In genomic region chr2:32965511-32966183, GRCm38 (mm10) we compare ENCODE assay signal across 9 mouse cellular contexts. TPM values are rescaled to one million over a fixed set of nuclear protein-coding genes. Genes with fewer than 3 reads are reported as not detected.
A peak's percentile ranks its signal among the peaks of the same experiment; 100 is the strongest.
DNase-seq lines count a peak whose midpoint lies in the region; ATAC-seq and TF ChIP-seq lines count a peak whose summit lies in the region.
"Had no signal": no experiment of that assay in that cellular context is flagged by ENCODE, and none has a peak within 500 bp of the region (broad histone marks: within the 10 kb centered on the region; RNA-seq: fewer than 3 reads in every experiment).

No protein-coding gene starts in this region.

- H3K4me3 ChIP-seq in hindbrain, embryonic 11.5 days (ENCODE audit: low read depth, low read length): no peak overlapping the region
- no peak overlapping the region for H3K4me3 ChIP-seq in hindbrain, embryonic 13.5 days
- H3K4me3 ChIP-seq in hindbrain, embryonic 12.5 days: no peak overlapping the region
- no peak overlapping the region for H3K4me3 ChIP-seq in midbrain, postnatal 0 days (ENCODE audit: low read depth, low read length)

- 0 out of 2 replicates have a peak overlapping the region, but pooled peaks have one; percentile 76 for H3K4me2 ChIP-seq in hindbrain, embryonic 11.5 days (replicated peaks; ENCODE audit: low read depth, low read length)
- H3K4me2 ChIP-seq in hindbrain, embryonic 13.5 days: no peak overlapping the region
- peak overlapping the region; percentile 91; the same call in 1 of the 2 replicates for H3K4me2 ChIP-seq in hindbrain, embryonic 12.5 days (replicated peaks)
- H3K4me2 ChIP-seq in midbrain, postnatal 0 days (ENCODE audit: low read depth, low read length, poor library complexity, severe bottlenecking): peak overlapping the region; percentile 87; the same call in 1 of the 2 replicates

- H3K4me1 ChIP-seq in hindbrain, embryonic 11.5 days (replicated peaks; ENCODE audit: control insufficient read depth, insufficient read depth, low read length): peaks cover 10% of the 10 kb centered on the region; the same call in 1 of the 2 replicates
- H3K4me1 ChIP-seq in hindbrain, embryonic 13.5 days (replicated peaks): peaks cover 58% of the 10 kb centered on the region
- H3K4me1 ChIP-seq in hindbrain, embryonic 12.5 days: peaks cover 38% of the 10 kb centered on the region
- H3K4me1 ChIP-seq in midbrain, postnatal 0 days (ENCODE audit: insufficient read depth, low read length): 0 out of 2 replicates have a peak, but pooled peaks cover 7% of the 10 kb centered on the region

- no peak for DNase-seq in hindbrain, embryonic 11.5 days (ENCODE audit: low spot score)
- DNase-seq in MN1 (ENCODE audit: low spot score): peak; percentile 39
- no peak for DNase-seq in midbrain, postnatal 0 days (ENCODE audit: low spot score)
- no peak for DNase-seq in right cerebral cortex, adult 2 months (ENCODE audit: low spot score in 2 of 2)
- DNase-seq in adrenal gland, postnatal 25 days: no peak
- DNase-seq in ovary, postnatal 10 days (ENCODE audit: low spot score): no peak
- DNase-seq: lung, adult 18-20 months had no signal

- no peak for TF ChIP-seq CTCF in midbrain, postnatal 0 days (IDR thresholded peaks at IDR 0.05)

- H3K27ac ChIP-seq in hindbrain, embryonic 11.5 days (ENCODE audit: low read depth, low read length): no peak overlapping the region
- no peak overlapping the region for H3K27ac ChIP-seq in hindbrain, embryonic 13.5 days
- H3K27ac ChIP-seq in hindbrain, embryonic 12.5 days: no peak overlapping the region
- no peak overlapping the region for H3K27ac ChIP-seq in midbrain, postnatal 0 days (ENCODE audit: low read depth, low read length)

- 0 out of 2 replicates have a peak, but pooled peaks cover 2% of the 10 kb centered on the region for H3K36me3 ChIP-seq in hindbrain, embryonic 11.5 days (ENCODE audit: control insufficient read depth, insufficient read depth, low read length)
- peaks cover 22% of the 10 kb centered on the region for H3K36me3 ChIP-seq in hindbrain, embryonic 13.5 days
- H3K36me3 ChIP-seq in hindbrain, embryonic 12.5 days: peaks cover 20% of the 10 kb centered on the region
- H3K36me3 ChIP-seq in midbrain, postnatal 0 days (ENCODE audit: insufficient read depth, low read length): peaks cover 8% of the 10 kb centered on the region; the same call in 1 of the 2 replicates

- no peak overlapping the region for H3K9ac ChIP-seq in hindbrain, embryonic 11.5 days (ENCODE audit: low read depth, low read length)
- H3K9ac ChIP-seq in hindbrain, embryonic 13.5 days: no peak overlapping the region
- no peak overlapping the region for H3K9ac ChIP-seq in hindbrain, embryonic 12.5 days
- H3K9ac ChIP-seq in midbrain, postnatal 0 days (replicated peaks; ENCODE audit: low read length, poor library complexity, severe bottlenecking): no peak overlapping the region

- 16% methylated on average over 7 of the region's 7 CpGs for WGBS in hindbrain, embryonic 11.5 days
- 19% methylated on average over 7 of the region's 7 CpGs for whole genome bisulfite sequencing in hindbrain, embryonic 13.5 days
- 15% methylated on average over 7 of the region's 7 CpGs for WGBS in hindbrain, embryonic 12.5 days
- WGBS in midbrain, postnatal 0 days: 14% methylated on average over 7 of the region's 7 CpGs

- no peaks in the 10 kb centered on the region for H3K9me3 ChIP-seq in hindbrain, embryonic 11.5 days (ENCODE audit: control insufficient read depth, low read length)
- H3K9me3 ChIP-seq in hindbrain, embryonic 13.5 days: no peaks in the 10 kb centered on the region
- H3K9me3 ChIP-seq in hindbrain, embryonic 12.5 days (replicated peaks): no peaks in the 10 kb centered on the region
- no peaks in the 10 kb centered on the region for H3K9me3 ChIP-seq in midbrain, postnatal 0 days (ENCODE audit: low read length)

- ATAC-seq in hindbrain, embryonic 11.5 days (ENCODE audit: low FRiP score): no peak
- no peak for ATAC-seq in hindbrain, embryonic 13.5 days (ENCODE audit: low FRiP score)
- no peak for ATAC-seq in hindbrain, embryonic 12.5 days (ENCODE audit: low FRiP score)
- no peak for ATAC-seq in midbrain, postnatal 0 days (ENCODE audit: low FRiP score)

- no peaks in the 10 kb centered on the region for H3K27me3 ChIP-seq in hindbrain, embryonic 11.5 days (ENCODE audit: control insufficient read depth, insufficient read depth, low read length)
- no peaks in the 10 kb centered on the region for H3K27me3 ChIP-seq in hindbrain, embryonic 13.5 days
- H3K27me3 ChIP-seq in hindbrain, embryonic 12.5 days: no peaks in the 10 kb centered on the region
- no peaks in the 10 kb centered on the region for H3K27me3 ChIP-seq in midbrain, postnatal 0 days (ENCODE audit: insufficient read depth, low read length)

RNA-seq across cellular contexts. Expression of gene Lrsam1, which starts 4.2 kb away (rescaled TPM):
- polyA plus RNA-seq in hindbrain, embryonic 11.5 days (2014; fragmentation: Nextera tagmentation; extraction: Ambion mirVana): 8.0 and 8.7 TPM in 2 replicates
- 19.6 and 26.0 TPM in 2 replicates for polyA plus RNA-seq in hindbrain, embryonic 13.5 days (2015; fragmentation: Nextera tagmentation; extraction: Ambion mirVana)
- polyA plus RNA-seq in hindbrain, embryonic 12.5 days (2016; fragmentation: Nextera tagmentation; extraction: Ambion mirVana): 19.0 and 22.0 TPM in 2 replicates
- 31.4 and 37.3 TPM in 2 replicates for total RNA-seq in midbrain, postnatal 0 days (2014; rRNA removed)
- 25.3 and 26.2 TPM in 2 replicates for polyA plus RNA-seq in midbrain, postnatal 0 days (2015; fragmentation: Nextera tagmentation; extraction: Ambion mirVana)
- 17.4 and 28.7 TPM in 2 replicates for total RNA-seq in adrenal gland, postnatal 25 days (2021)

RNA-seq across cellular contexts. Expression of gene Rpl12, which starts 4.3 kb away (rescaled TPM):
- 129 and 134 TPM in 2 replicates for polyA plus RNA-seq in hindbrain, embryonic 11.5 days (2014; fragmentation: Nextera tagmentation; extraction: Ambion mirVana)
- 92.0 and 108 TPM in 2 replicates for polyA plus RNA-seq in hindbrain, embryonic 13.5 days (2015; fragmentation: Nextera tagmentation; extraction: Ambion mirVana)
- polyA plus RNA-seq in hindbrain, embryonic 12.5 days (2016; fragmentation: Nextera tagmentation; extraction: Ambion mirVana): 101 and 114 TPM in 2 replicates
- 173 and 196 TPM in 2 replicates for total RNA-seq in midbrain, postnatal 0 days (2014; rRNA removed)
- 102 and 107 TPM in 2 replicates for polyA plus RNA-seq in midbrain, postnatal 0 days (2015; fragmentation: Nextera tagmentation; extraction: Ambion mirVana)
- total RNA-seq in adrenal gland, postnatal 25 days (2021): 133 and 250 TPM in 2 replicates

RNA-seq across cellular contexts. Expression of gene Slc2a8, which starts 16.2 kb away (rescaled TPM):
- polyA plus RNA-seq in hindbrain, embryonic 11.5 days (2014; fragmentation: Nextera tagmentation; extraction: Ambion mirVana): 9.3 and 10.5 TPM in 2 replicates
- polyA plus RNA-seq in hindbrain, embryonic 13.5 days (2015; fragmentation: Nextera tagmentation; extraction: Ambion mirVana): 19.8 and 25.7 TPM in 2 replicates
- 22.4 and 23.9 TPM in 2 replicates for polyA plus RNA-seq in hindbrain, embryonic 12.5 days (2016; fragmentation: Nextera tagmentation; extraction: Ambion mirVana)
- 34.6 and 36.0 TPM in 2 replicates for total RNA-seq in midbrain, postnatal 0 days (2014; rRNA removed)
- polyA plus RNA-seq in midbrain, postnatal 0 days (2015; fragmentation: Nextera tagmentation; extraction: Ambion mirVana): 30.7 and 34.8 TPM in 2 replicates
- 15.0 and 24.4 TPM in 2 replicates for total RNA-seq in adrenal gland, postnatal 25 days (2021)
